Mouse (Mus musculus) midbrain, embryonic 12.5 days (tissue): ENCODE measurements around the gene Ins2. TPM values are rescaled to one million over a fixed set of nuclear protein-coding genes. Genes with fewer than 3 reads are reported as not detected.
A peak's percentile ranks its signal among the peaks of the same experiment; 100 is the strongest.

Source experiments
- ATAC-seq: fragments of 200-750 bp; cut with Nextera tagmentation; 2 replicates; pipeline ENCODE4 v1.8.0; 2017; ENCODE audit warnings: low read depth, moderate TSS enrichment, moderate library complexity; ENCODE audit not compliant: low FRiP score
- H3K27ac ChIP-seq: fragments of 300-500 bp; sonication (generic); replicated peaks from 2 replicates; pipeline ENCODE4 v1.5.1; 2016; ENCODE audit warnings: mild to moderate bottlenecking
- H3K27me3 ChIP-seq: fragments of 300-500 bp; sonication (generic); 2 replicates; pipeline ENCODE4 v1.6.1; 2016; ENCODE audit warnings: mild to moderate bottlenecking
- H3K36me3 ChIP-seq: fragments of 300-500 bp; sonication (generic); 2 replicates; pipeline ENCODE4 v1.6.1; 2016
- H3K4me1 ChIP-seq: fragments of 300-500 bp; sonication (generic); 2 replicates; pipeline ENCODE4 v1.6.1; 2016
- H3K4me2 ChIP-seq: fragments of 300-500 bp; sonication (generic); replicated peaks from 2 replicates; pipeline ENCODE4 v1.6.1; 2016; ENCODE audit warnings: mild to moderate bottlenecking, moderate library complexity
- H3K4me3 ChIP-seq: fragments of 300-500 bp; sonication (generic); 2 replicates; pipeline ENCODE4 v1.5.1; 2016; ENCODE audit warnings: mild to moderate bottlenecking
- H3K9ac ChIP-seq: fragments of 300-500 bp; sonication (generic); replicated peaks from 2 replicates; pipeline ENCODE4 v1.6.1; 2016; ENCODE audit warnings: mild to moderate bottlenecking, moderate library complexity
- H3K9me3 ChIP-seq: fragments of 300-500 bp; sonication (generic); 2 replicates; pipeline ENCODE4 v1.6.1; 2016; ENCODE audit warnings: mild to moderate bottlenecking
- WGBS: fragments of 180-500 bp; shearing (Covaris S2); methylation state at CpG from one replicate; pipeline ENCODE4 v1.1.7; 2016; 5-methylcytosine and 5-hydroxymethylcytosine counted together
- polyA plus RNA-seq: library from polyadenylated mRNA; unstranded; fragments of >200 nt; fragmentation: Nextera tagmentation; extraction: Ambion mirVana; gene quantifications from 2 replicates; pipeline ENCODE4 v1.2.1, GENCODE M21; 2016

The Ins2 gene
- polyA plus RNA-seq, 1 experiment from 2014 or later = not detected

GRCm38 (mm10) chr7:142675141-142675540, 68.0 kb downstream of the Ins2 start:
- Histone ChIP-seq H3K9me3 (peaks cover 10% of the 10 kb centered on the region), H3K4me3 (no peak overlapping the region), H3K4me1 (no peaks in the 10 kb centered on the region), H3K9ac (no peak overlapping the region), H3K36me3 (no peaks in the 10 kb centered on the region), H3K4me2 (no peak overlapping the region), H3K27ac (no peak overlapping the region), H3K27me3 (0 out of 2 replicates have a peak, but pooled peaks cover 6% of the 10 kb centered on the region)
- 65% methylated on average over 6 of the region's 6 CpGs for WGBS
- no peak for ATAC-seq

- peaks cover 27% of the 10 kb centered on the region for H3K9me3 ChIP-seq
- WGBS = 14% methylated on average over 4 of the region's 4 CpGs
These were observed 71.1 kb downstream of the Ins2 start for GRCm38 (mm10) chr7:142672120-142672519.

GRCm38 (mm10) chr7:142671067-142671466, 72.1 kb downstream of the Ins2 start:
- no peak overlapping the region for H3K27ac ChIP-seq
- no peak for ATAC-seq
- WGBS = 93% methylated on average over 1 of the region's 1 CpGs

More at GRCm38 (mm10) chr7:142672120-142672519, 71.1 kb downstream of the Ins2 start:
- no peak overlapping the region for H3K4me2 ChIP-seq
- no peaks in the 10 kb centered on the region for H3K4me1 ChIP-seq
- H3K4me3 ChIP-seq = no peak overlapping the region
- no peaks in the 10 kb centered on the region for H3K36me3 ChIP-seq
- H3K27ac ChIP-seq = no peak overlapping the region
- H3K9ac ChIP-seq = no peak overlapping the region
- ATAC-seq = no peak
- peaks cover 13% of the 10 kb centered on the region for H3K27me3 ChIP-seq

GRCm38 (mm10) chr7:142669751-142670625, 73.2 kb downstream of the Ins2 start, which contains the start of gene Gm49394:
Gene Gm49394 (minus strand): TSS chr7:142669942.
- 83% methylated on average over 23 of the region's 23 CpGs for whole genome bisulfite sequencing
- H3K27me3 ChIP-seq = peaks cover 28% of the 10 kb centered on the region
- H3K36me3 ChIP-seq = no peaks in the 10 kb centered on the region
- H3K9me3 ChIP-seq = peaks cover 27% of the 10 kb centered on the region
- no peak within 1 kb of the TSS for H3K9ac ChIP-seq
- no peak within 1 kb of the TSS for H3K27ac ChIP-seq
- H3K4me2 ChIP-seq = no peak within 1 kb of the TSS
- H3K4me1 ChIP-seq = no peaks in the 10 kb centered on the region
- ATAC-seq = no peak
- H3K4me3 ChIP-seq = no peak within 1 kb of the TSS

More at GRCm38 (mm10) chr7:142671067-142671466, 72.1 kb downstream of the Ins2 start:
- no peaks in the 10 kb centered on the region for H3K36me3 ChIP-seq
- no peak overlapping the region for H3K9ac ChIP-seq
- peaks cover 27% of the 10 kb centered on the region for H3K9me3 ChIP-seq
- H3K4me1 ChIP-seq = no peaks in the 10 kb centered on the region
- no peak overlapping the region for H3K4me2 ChIP-seq
- H3K27me3 ChIP-seq = peaks cover 18% of the 10 kb centered on the region
- H3K4me3 ChIP-seq = no peak overlapping the region

GRCm38 (mm10) chr7:142668328-142668727, 74.9 kb downstream of the Ins2 start:
- Histone ChIP-seq H3K27ac (no peak overlapping the region), H3K9ac (no peak overlapping the region), H3K36me3 (no peaks in the 10 kb centered on the region), H3K27me3 (peaks cover 45% of the 10 kb centered on the region), H3K4me2 (no peak overlapping the region), H3K4me1 (no peaks in the 10 kb centered on the region), H3K4me3 (no peak overlapping the region), H3K9me3 (peaks cover 27% of the 10 kb centered on the region)
- no peak for ATAC-seq
- 80% methylated on average over 1 of the region's 1 CpGs for WGBS

GRCm38 (mm10) chr7:142667521-142667920, 75.7 kb downstream of the Ins2 start:
- ATAC-seq = no peak
- Histone ChIP-seq H3K4me3 (no peak overlapping the region), H3K27me3 (peaks cover 53% of the 10 kb centered on the region), H3K4me1 (no peaks in the 10 kb centered on the region), H3K27ac (no peak overlapping the region), H3K9ac (no peak overlapping the region), H3K36me3 (no peaks in the 10 kb centered on the region), H3K4me2 (no peak overlapping the region), H3K9me3 (peaks cover 27% of the 10 kb centered on the region)
- 88% methylated on average over 18 of the region's 18 CpGs for WGBS

- H3K9me3 ChIP-seq = peaks cover 27% of the 10 kb centered on the region
- H3K9ac ChIP-seq = no peak within 1 kb of the TSS
- no peak within 1 kb of the TSS for H3K27ac ChIP-seq
- H3K4me3 ChIP-seq = no peak within 1 kb of the TSS
- H3K36me3 ChIP-seq = no peaks in the 10 kb centered on the region
- H3K27me3 ChIP-seq = peaks cover 58% of the 10 kb centered on the region
- WGBS = 82% methylated on average over 2 of the region's 2 CpGs
- H3K4me1 ChIP-seq = no peaks in the 10 kb centered on the region
- no peak within 1 kb of the TSS for H3K4me2 ChIP-seq
- no peak for ATAC-seq
These were observed 76.5 kb downstream of the Ins2 start, which contains the start of gene Igf2 for GRCm38 (mm10) chr7:142666659-142667058. Gene Igf2 (minus strand): TSS chr7:142666816.

- no peak overlapping the region for H3K4me3 ChIP-seq
- H3K4me2 ChIP-seq = no peak overlapping the region
- H3K9me3 ChIP-seq = peaks cover 24% of the 10 kb centered on the region
- H3K27ac ChIP-seq = no peak overlapping the region
- no peak overlapping the region for H3K9ac ChIP-seq
- 68% methylated on average over 4 of the region's 4 CpGs for WGBS
- peaks cover 64% of the 10 kb centered on the region for H3K27me3 ChIP-seq
- ATAC-seq = no peak
- H3K4me1 ChIP-seq = no peaks in the 10 kb centered on the region; the same call in 1 of the 2 replicates
- H3K36me3 ChIP-seq = no peaks in the 10 kb centered on the region
These were observed 77.1 kb downstream of the Ins2 start for GRCm38 (mm10) chr7:142666109-142666508.

- H3K9ac ChIP-seq = no peak overlapping the region
- WGBS = 48% methylated on average over 5 of the region's 5 CpGs
- H3K36me3 ChIP-seq = no peaks in the 10 kb centered on the region
- peaks cover 19% of the 10 kb centered on the region for H3K9me3 ChIP-seq
- no peak overlapping the region for H3K27ac ChIP-seq
- no peak overlapping the region for H3K4me3 ChIP-seq
- H3K4me1 ChIP-seq = peaks cover 7% of the 10 kb centered on the region
- no peak overlapping the region for H3K4me2 ChIP-seq
- ATAC-seq = no peak
- H3K27me3 ChIP-seq = peaks cover 71% of the 10 kb centered on the region
These were observed 77.8 kb downstream of the Ins2 start for GRCm38 (mm10) chr7:142665364-142665763.

- no peak for ATAC-seq
- Histone ChIP-seq H3K4me3 (no peak overlapping the region), H3K27me3 (peaks cover 79% of the 10 kb centered on the region), H3K9ac (no peak overlapping the region), H3K4me1 (peaks cover 8% of the 10 kb centered on the region), H3K9me3 (peaks cover 11% of the 10 kb centered on the region), H3K36me3 (no peaks in the 10 kb centered on the region), H3K27ac (no peak overlapping the region), H3K4me2 (no peak overlapping the region)
- WGBS = 7% methylated on average over 9 of the region's 9 CpGs
These were observed 78.6 kb downstream of the Ins2 start for GRCm38 (mm10) chr7:142664465-142665029.

- Histone ChIP-seq H3K9ac (no peak overlapping the region), H3K27ac (no peak overlapping the region), H3K4me1 (peaks cover 13% of the 10 kb centered on the region), H3K9me3 (peaks cover 7% of the 10 kb centered on the region; the same call in 1 of the 2 replicates), H3K4me3 (peak overlapping the region; percentile 13; the same call in 1 of the 2 replicates), H3K4me2 (peak overlapping the region; percentile 25; the same call in 1 of the 2 replicates), H3K36me3 (no peaks in the 10 kb centered on the region), H3K27me3 (peaks cover 85% of the 10 kb centered on the region)
- no peak for ATAC-seq
- under 1% methylated on average over 49 of the region's 53 CpGs for WGBS
These were observed 79.2 kb downstream of the Ins2 start for GRCm38 (mm10) chr7:142663931-142664421.

- ATAC-seq = no peak
- Histone ChIP-seq H3K27me3 (peaks cover 93% of the 10 kb centered on the region), H3K4me3 (no peak overlapping the region), H3K27ac (no peak overlapping the region), H3K4me2 (no peak overlapping the region), H3K4me1 (peaks cover 21% of the 10 kb centered on the region), H3K36me3 (no peaks in the 10 kb centered on the region), H3K9ac (no peak overlapping the region), H3K9me3 (peaks cover 2% of the 10 kb centered on the region; the same call in 1 of the 2 replicates)
- 3% methylated on average over 5 of the region's 5 CpGs for WGBS
These were observed 80.0 kb downstream of the Ins2 start for GRCm38 (mm10) chr7:142663151-142663550.
